Mouse (Mus musculus) G1E-ER4 (cell line): Measurements from ENCODE around the gene Pias4. TPM values are rescaled to one million over a fixed set of nuclear protein-coding genes. Genes with fewer than 3 reads are reported as not detected.

ENCODE experiments used
- GATA1 ChIP-seq: IDR thresholded peaks from one replicate; pipeline ENCODE4 v1.8.0; 2012; ENCODE audit warnings: low read length, inconsistent platforms
- polyA plus RNA-seq: library from polyadenylated mRNA; stranded (reverse); fragments of >175 nt; gene quantifications from 2 replicates; pipeline ENCODE4 v1.2.3, GENCODE M21; 2012

Gene Pias4
- polyA plus RNA-seq, 1 experiment: 84.8 TPM

- no peak for TF ChIP-seq GATA1
Measured at GRCm38 (mm10) chr10:81137252-81138130, 30.2 kb downstream of the Pias4 start.

GRCm38 (mm10) chr10:81136706-81137231 is 31.0 kb downstream of the Pias4 start:
- no peak for TF ChIP-seq GATA1

- TF ChIP-seq GATA1: no peak
Measured at GRCm38 (mm10) chr10:81135831-81136705, 31.7 kb downstream of the Pias4 start.

GRCm38 (mm10) chr10:81134966-81135681 is 32.6 kb downstream of the Pias4 start, which contains the start of gene Zbtb7a:
Gene Zbtb7a, plus strand, starts transcription at chr10:81135220.
- TF ChIP-seq GATA1: no peak

- no peak for TF ChIP-seq GATA1
Measured at GRCm38 (mm10) chr10:81134181-81134587, 33.5 kb downstream of the Pias4 start.

- TF ChIP-seq GATA1: no peak
Measured at GRCm38 (mm10) chr10:81123500-81123899, 44.2 kb downstream of the Pias4 start.

- no peak for TF ChIP-seq GATA1
Measured at GRCm38 (mm10) chr10:81122889-81123288, 44.8 kb downstream of the Pias4 start.

- no peak for TF ChIP-seq GATA1
Measured at GRCm38 (mm10) chr10:81120650-81121049, 47.1 kb downstream of the Pias4 start.

- TF ChIP-seq GATA1: no peak
Measured at GRCm38 (mm10) chr10:81119625-81120024, 48.1 kb downstream of the Pias4 start.

GRCm38 (mm10) chr10:81112946-81113345 is 54.8 kb downstream of the Pias4 start:
- no peak for TF ChIP-seq GATA1

- TF ChIP-seq GATA1: no peak
Measured at GRCm38 (mm10) chr10:81106113-81106721, 61.5 kb downstream of the Pias4 start.

GRCm38 (mm10) chr10:81105565-81106112 is 62.1 kb downstream of the Pias4 start, which contains the start of gene Map2k2:
Gene Map2k2, plus strand, starts transcription at chr10:81105915.
- no peak for TF ChIP-seq GATA1

Other genes starting within 250 kb of the Pias4 start
- not detected in 2 replicates for gene Lmnb2, start 249.7 kb downstream of the Pias4 start, polyA plus RNA-seq
- gene Gadd45b, start 237.8 kb downstream of the Pias4 start, polyA plus RNA-seq: 0.55 and 1.3 TPM in 2 replicates
- 0.43 and 0.56 TPM in 2 replicates for gene Gng7, start 153.0 kb downstream of the Pias4 start, polyA plus RNA-seq
- not detected in 2 replicates for gene Diras1, start 142.3 kb downstream of the Pias4 start, polyA plus RNA-seq
- 11.6 and 12.0 TPM in 2 replicates for gene Slc39a3, start 130.5 kb downstream of the Pias4 start, polyA plus RNA-seq
- 175 and 216 TPM in 2 replicates for gene Sgta, start 107.7 kb downstream of the Pias4 start, polyA plus RNA-seq
- 100 and 104 TPM in 2 replicates for gene Thop1, start 97.9 kb downstream of the Pias4 start, polyA plus RNA-seq
- gene Creb3l3, start 69.0 kb downstream of the Pias4 start, polyA plus RNA-seq: not detected in 2 replicates
- gene Map2k2, start 62.0 kb downstream of the Pias4 start, polyA plus RNA-seq: 394 and 482 TPM in 2 replicates
- 103 and 129 TPM in 2 replicates for gene Zbtb7a, start 32.7 kb downstream of the Pias4 start, polyA plus RNA-seq
- 1,558 and 2,919 TPM in 2 replicates for gene Eef2, start 8.7 kb upstream of the Pias4 start, polyA plus RNA-seq
- 59.3 and 79.0 TPM in 2 replicates for gene Dapk3, start 15.1 kb upstream of the Pias4 start, polyA plus RNA-seq
- gene 4930442H23Rik, start 15.9 kb upstream of the Pias4 start, polyA plus RNA-seq: not detected in 2 replicates
- gene Nmrk2, start 34.1 kb upstream of the Pias4 start, polyA plus RNA-seq: not detected in 2 replicates
- gene Atcay, start 62.9 kb upstream of the Pias4 start, polyA plus RNA-seq: not detected in 2 replicates
- 0.66 and 0.84 TPM in 2 replicates for gene Zfr2, start 65.2 kb upstream of the Pias4 start, polyA plus RNA-seq
- not detected in 2 replicates for gene Matk, start 85.0 kb upstream of the Pias4 start, polyA plus RNA-seq
- 633 and 674 TPM in 2 replicates for gene Mrpl54, start 99.0 kb upstream of the Pias4 start, polyA plus RNA-seq
- 111 and 135 TPM in 2 replicates for gene Apba3, start 99.0 kb upstream of the Pias4 start, polyA plus RNA-seq
- 1.4 TPM in 2 replicates for gene Tjp3, start 123.7 kb upstream of the Pias4 start, polyA plus RNA-seq
- gene Pip5k1c, start 125.0 kb upstream of the Pias4 start, polyA plus RNA-seq: 139 and 210 TPM in 2 replicates
- gene Cactin, start 153.2 kb upstream of the Pias4 start, polyA plus RNA-seq: 74.5 and 82.9 TPM in 2 replicates
- gene Tbxa2r, start 160.8 kb upstream of the Pias4 start, polyA plus RNA-seq: not detected in 2 replicates
- not detected in 2 replicates for gene Gipc3, start 175.3 kb upstream of the Pias4 start, polyA plus RNA-seq
- 186 and 236 TPM in 2 replicates for gene Hmg20b, start 182.6 kb upstream of the Pias4 start, polyA plus RNA-seq
- 38.2 and 39.2 TPM in 2 replicates for gene Mfsd12, start 189.6 kb upstream of the Pias4 start, polyA plus RNA-seq
- 0.40 and 0.50 TPM in 2 replicates for gene 4930404N11Rik, start 197.9 kb upstream of the Pias4 start, polyA plus RNA-seq
- 99.0 and 111 TPM in 2 replicates for gene Fzr1, start 210.6 kb upstream of the Pias4 start, polyA plus RNA-seq
- 216 and 292 TPM in 2 replicates for gene Dohh, start 216.5 kb upstream of the Pias4 start, polyA plus RNA-seq
- 0.22 and 0.38 TPM in 2 replicates for gene Gm48551, start 216.5 kb upstream of the Pias4 start, polyA plus RNA-seq
- 7.0 and 10.7 TPM in 2 replicates for gene Gm48552, start 221.1 kb upstream of the Pias4 start, polyA plus RNA-seq
- gene Smim24, start 225.1 kb upstream of the Pias4 start, polyA plus RNA-seq: 0.68 and 0.69 TPM in 2 replicates